Mouse (Mus musculus) CH12.LX (cell line): ENCODE measurements at regions not wholly inside any gene's neighbourhood (a gene's known extent, or its start where the extent isn't known, plus 50 kb on each side); places are given as distances from the start of the nearest gene placed in this dataset.

Experiments
- CTCF ChIP-seq, 2 experiments: IDR thresholded peaks in 1 of 2; conservative IDR thresholded peaks in 1 of 2; 2 replicates each; pipeline ENCODE4 v1.5.1; 2011 to 2012; ENCODE audit warnings: low read depth in 2 of 2, low read length in 2 of 2, improper control_type of control experiment in 1 of 2, inconsistent platforms in 1 of 2, mild to moderate bottlenecking in 1 of 2, moderate library complexity in 1 of 2
- POLR2A ChIP-seq: IDR thresholded peaks from 2 replicates; pipeline ENCODE4 v1.6.1; 2011; ENCODE audit warnings: low read depth, mild to moderate bottlenecking, improper control_type of control experiment, low read length

GRCm38 (mm10) chr14:67127118-67127517, 1118.1 kb upstream of the Gulo start:
- no peak for TF ChIP-seq CTCF (conservative IDR thresholded peaks at IDR 0.05 in 1 of 2, IDR thresholded peaks at IDR 0.05 in 1 of 2; ENCODE audit: low read depth in 2 of 2, low read length in 2 of 2)
- TF ChIP-seq POLR2A, result no peak
